In genomic region chr8:69808864-69809403, GRCm38 (mm10) we compare ENCODE assay signal across 8 mouse cellular contexts. TPM values are rescaled to one million over a fixed set of nuclear protein-coding genes. Genes with fewer than 3 reads are reported as not detected.
A peak's percentile ranks its signal among the peaks of the same experiment; 100 is the strongest.
DNase-seq lines count a peak whose midpoint lies in the region; ATAC-seq and TF ChIP-seq lines count a peak whose summit lies in the region.

No protein-coding gene starts in this region.

- intact Hi-C loops in left cerebral cortex, postnatal 10 days (cut with DNase I): no loop called here
- intact Hi-C loops in left cerebral cortex, postnatal 4 days (cut with DNase I): no loop called here

- no peaks in the 10 kb centered on the region for H3K27me3 ChIP-seq in heart, embryonic 12.5 days (replicated peaks)
- H3K27me3 ChIP-seq in limb, embryonic 12.5 days: no peaks in the 10 kb centered on the region
- H3K27me3 ChIP-seq in midbrain, embryonic 15.5 days (replicated peaks): no peaks in the 10 kb centered on the region
- no peaks in the 10 kb centered on the region for H3K27me3 ChIP-seq in thymus, adult 2 months (ENCODE audit: control insufficient read depth, insufficient read depth, low read length)

- no peaks in the 10 kb centered on the region for H3K9me3 ChIP-seq in heart, embryonic 12.5 days (replicated peaks)
- no peaks in the 10 kb centered on the region for H3K9me3 ChIP-seq in limb, embryonic 12.5 days
- no peaks in the 10 kb centered on the region for H3K9me3 ChIP-seq in midbrain, embryonic 15.5 days

- peaks cover 64% of the 10 kb centered on the region for H3K36me3 ChIP-seq in heart, embryonic 12.5 days
- H3K36me3 ChIP-seq in limb, embryonic 12.5 days: peaks cover 57% of the 10 kb centered on the region
- peaks cover 52% of the 10 kb centered on the region for H3K36me3 ChIP-seq in midbrain, embryonic 15.5 days (replicated peaks)
- peaks cover 53% of the 10 kb centered on the region for H3K36me3 ChIP-seq in thymus, adult 2 months (ENCODE audit: control insufficient read depth, insufficient read depth, low read length)

- peak overlapping the region; percentile 68 for H3K4me3 ChIP-seq in heart, embryonic 12.5 days
- H3K4me3 ChIP-seq in limb, embryonic 12.5 days (replicated peaks): peak overlapping the region; percentile 51
- H3K4me3 ChIP-seq in midbrain, embryonic 15.5 days: peak overlapping the region; percentile 48
- H3K4me3 ChIP-seq in thymus, adult 2 months (ENCODE audit: control insufficient read depth, insufficient read depth, low read length): peak overlapping the region; percentile 86

- ATAC-seq in heart, embryonic 12.5 days (ENCODE audit: insufficient number of reproducible peaks, low FRiP score): peak; percentile 41; the same call in 1 of the 2 replicates
- peak; percentile 16; the same call in 1 of the 2 replicates for ATAC-seq in limb, embryonic 12.5 days (ENCODE audit: insufficient number of reproducible peaks, insufficient read depth, low FRiP score, low TSS enrichment, low read depth)
- peak; percentile 70 for ATAC-seq in midbrain, embryonic 15.5 days (replicated peaks)
- ATAC-seq in cerebellum, adult (ENCODE audit: insufficient number of reproducible peaks, low FRiP score, low TSS enrichment): no peak

- 0 out of 2 replicates have a peak, but pooled peaks have one; percentile 24 for TF ChIP-seq CTCF in thymus, adult 2 months (IDR thresholded peaks at IDR 0.05; ENCODE audit: borderline replicate concordance, control insufficient read depth, extremely low read depth, insufficient read depth, low read length, poor library complexity)

- peak overlapping the region; percentile 92 for H3K4me2 ChIP-seq in heart, embryonic 12.5 days
- peak overlapping the region; percentile 95 for H3K4me2 ChIP-seq in limb, embryonic 12.5 days
- H3K4me2 ChIP-seq in midbrain, embryonic 15.5 days: peak overlapping the region; percentile 54

- H3K4me1 ChIP-seq in heart, embryonic 12.5 days (replicated peaks): peaks cover 18% of the 10 kb centered on the region; the same call in 1 of the 2 replicates
- peaks cover 13% of the 10 kb centered on the region for H3K4me1 ChIP-seq in limb, embryonic 12.5 days (replicated peaks)
- H3K4me1 ChIP-seq in midbrain, embryonic 15.5 days: peaks cover 15% of the 10 kb centered on the region
- peaks cover 11% of the 10 kb centered on the region for H3K4me1 ChIP-seq in thymus, adult 2 months (replicated peaks; ENCODE audit: control insufficient read depth, insufficient read depth, low read length)

- H3K27ac ChIP-seq in heart, embryonic 12.5 days (ENCODE audit: poor library complexity, severe bottlenecking): no peak overlapping the region
- no peak overlapping the region for H3K27ac ChIP-seq in limb, embryonic 12.5 days
- H3K27ac ChIP-seq in midbrain, embryonic 15.5 days: peak overlapping the region; percentile 39
- peak overlapping the region; percentile 78 for H3K27ac ChIP-seq in thymus, adult 2 months (ENCODE audit: control insufficient read depth, insufficient read depth, low read length)

- TF ChIP-seq POLR2A in thymus, adult 2 months (IDR thresholded peaks at IDR 0.05; ENCODE audit: control insufficient read depth, extremely low read depth, insufficient read depth, low read length, poor library complexity): no peak

- peak; percentile 55 for DNase-seq in left cerebral cortex, postnatal 10 days (ENCODE audit: extremely low spot score in 1 of 2, low spot score in 2 of 2)
- no peak for DNase-seq in left cerebral cortex, postnatal 4 days
- DNase-seq in adipocyte (ENCODE audit: low spot score): peak; percentile 25
- DNase-seq in thymus, adult 2 months: peak; percentile 60

- H3K9ac ChIP-seq in heart, embryonic 12.5 days: peak overlapping the region; percentile 73
- H3K9ac ChIP-seq in limb, embryonic 12.5 days (replicated peaks): peak overlapping the region; percentile 65
- peak overlapping the region; percentile 55 for H3K9ac ChIP-seq in midbrain, embryonic 15.5 days

- WGBS in heart, embryonic 12.5 days: 2% methylated on average over 23 of the region's 23 CpGs
- WGBS in limb, embryonic 12.5 days: 1% methylated on average over 23 of the region's 23 CpGs
- 4% methylated on average over 23 of the region's 23 CpGs for WGBS in midbrain, embryonic 15.5 days
- under 1% methylated on average over 23 of the region's 23 CpGs for WGBS in thymus, adult 2 months

RNA-seq across cellular contexts. Expression of gene Gmip, which starts 0.5 kb away (rescaled TPM):
- 10 to 100 TPM; 30.6 to 31.6 TPM for total RNA-seq in left cerebral cortex, postnatal 10 days (2021)
- total RNA-seq in left cerebral cortex, postnatal 4 days (2021): 10 to 100 TPM; 89.6 to 94.1 TPM
- polyA plus RNA-seq in heart, embryonic 12.5 days (2016; fragmentation: Nextera tagmentation; extraction: Ambion mirVana): 8.5 and 8.6 TPM in 2 replicates
- 5.8 and 7.5 TPM in 2 replicates for polyA plus RNA-seq in limb, embryonic 12.5 days (2016; fragmentation: Nextera tagmentation; extraction: Ambion mirVana)
- polyA plus RNA-seq in midbrain, embryonic 15.5 days (2015; fragmentation: Nextera tagmentation; extraction: Ambion mirVana): 38.5 and 43.2 TPM in 2 replicates
- polyA plus RNA-seq in thymus, adult 2 months (2012; rRNA removed): 169 and 195 TPM in 2 replicates

RNA-seq across cellular contexts. Expression of gene Lpar2, which starts 13.3 kb away (rescaled TPM):
- total RNA-seq in left cerebral cortex, postnatal 10 days (2021): 1 to 10 TPM; 1.9 to 2.2 TPM
- 1 to 10 TPM; 7.2 to 7.7 TPM for total RNA-seq in left cerebral cortex, postnatal 4 days (2021)
- 0.32 and 0.36 TPM in 2 replicates for polyA plus RNA-seq in heart, embryonic 12.5 days (2016; fragmentation: Nextera tagmentation; extraction: Ambion mirVana)
- polyA plus RNA-seq in limb, embryonic 12.5 days (2016; fragmentation: Nextera tagmentation; extraction: Ambion mirVana): 0.83 and 1.3 TPM in 2 replicates
- 0.76 and 0.80 TPM in 2 replicates for polyA plus RNA-seq in midbrain, embryonic 15.5 days (2015; fragmentation: Nextera tagmentation; extraction: Ambion mirVana)
- polyA plus RNA-seq in thymus, adult 2 months (2012; rRNA removed): 10.3 and 12.0 TPM in 2 replicates

RNA-seq across cellular contexts. Expression of gene Zfp866, which starts 18.0 kb away (rescaled TPM):
- total RNA-seq in left cerebral cortex, postnatal 10 days (2021): 10 to 100 TPM; 30.8 to 31.1 TPM
- total RNA-seq in left cerebral cortex, postnatal 4 days (2021): 10 to 100 TPM; 41.5 to 41.7 TPM
- polyA plus RNA-seq in heart, embryonic 12.5 days (2016; fragmentation: Nextera tagmentation; extraction: Ambion mirVana): 16.9 and 18.0 TPM in 2 replicates
- 38.1 and 40.3 TPM in 2 replicates for polyA plus RNA-seq in limb, embryonic 12.5 days (2016; fragmentation: Nextera tagmentation; extraction: Ambion mirVana)
- polyA plus RNA-seq in midbrain, embryonic 15.5 days (2015; fragmentation: Nextera tagmentation; extraction: Ambion mirVana): 46.1 and 47.4 TPM in 2 replicates
- 24.4 and 25.6 TPM in 2 replicates for polyA plus RNA-seq in thymus, adult 2 months (2012; rRNA removed)

RNA-seq across cellular contexts. Expression of gene Atp13a1, which starts 18.0 kb away (rescaled TPM):
- total RNA-seq in left cerebral cortex, postnatal 10 days (2021): 10 to 100 TPM; 44.8 to 48.2 TPM
- total RNA-seq in left cerebral cortex, postnatal 4 days (2021): 10 to 100 TPM; 51.9 to 52.3 TPM
- polyA plus RNA-seq in heart, embryonic 12.5 days (2016; fragmentation: Nextera tagmentation; extraction: Ambion mirVana): 34.4 and 36.7 TPM in 2 replicates
- polyA plus RNA-seq in limb, embryonic 12.5 days (2016; fragmentation: Nextera tagmentation; extraction: Ambion mirVana): 53.3 and 57.7 TPM in 2 replicates
- polyA plus RNA-seq in midbrain, embryonic 15.5 days (2015; fragmentation: Nextera tagmentation; extraction: Ambion mirVana): 59.1 and 59.8 TPM in 2 replicates
- polyA plus RNA-seq in thymus, adult 2 months (2012; rRNA removed): 213 and 231 TPM in 2 replicates

RNA-seq across cellular contexts. Expression of gene Pbx4, which starts 23.4 kb away (rescaled TPM):
- 10 to 100 TPM; 20.6 to 25.4 TPM for total RNA-seq in left cerebral cortex, postnatal 10 days (2021)
- 10 to 100 TPM; 24.3 to 25.0 TPM for total RNA-seq in left cerebral cortex, postnatal 4 days (2021)
- polyA plus RNA-seq in heart, embryonic 12.5 days (2016; fragmentation: Nextera tagmentation; extraction: Ambion mirVana): 4.7 TPM in 2 replicates
- 7.5 and 10.0 TPM in 2 replicates for polyA plus RNA-seq in limb, embryonic 12.5 days (2016; fragmentation: Nextera tagmentation; extraction: Ambion mirVana)
- polyA plus RNA-seq in midbrain, embryonic 15.5 days (2015; fragmentation: Nextera tagmentation; extraction: Ambion mirVana): 58.2 and 62.1 TPM in 2 replicates
- 29.0 and 34.2 TPM in 2 replicates for polyA plus RNA-seq in thymus, adult 2 months (2012; rRNA removed)

Comparison
In these comparisons a context has a peak if more than half of its experiments do, and no peak if none do; other contexts are left out.
1. H3K27ac ChIP-seq: peak in midbrain, embryonic 15.5 days (single experiment) and thymus, adult 2 months (single experiment); none in heart, embryonic 12.5 days (single experiment) and limb, embryonic 12.5 days (single experiment).
2. Peak in every context shown above with its lines, with median percentiles within 50 percentile points of each other: H3K4me2 ChIP-seq, H3K4me3 ChIP-seq and H3K9ac ChIP-seq.